Mouse (Mus musculus): Measurements from ENCODE around the gene Wbp4.
"Not testable (repeated sequence)": the region's sequence is repeated elsewhere in the genome, so short reads cannot be mapped to it uniquely, and the experiment has no call there.

Gene Wbp4

GRCm38 (mm10) chr14:79460988-79461387, 20.3 kb downstream of the Wbp4 start:
- in situ Hi-C loops (cut with MboI, MseI) = no loop called here

GRCm38 (mm10) chr14:79460401-79460800, 20.9 kb downstream of the Wbp4 start:
- in situ Hi-C loops (cut with MboI, MseI) = no loop called here

DNA sequence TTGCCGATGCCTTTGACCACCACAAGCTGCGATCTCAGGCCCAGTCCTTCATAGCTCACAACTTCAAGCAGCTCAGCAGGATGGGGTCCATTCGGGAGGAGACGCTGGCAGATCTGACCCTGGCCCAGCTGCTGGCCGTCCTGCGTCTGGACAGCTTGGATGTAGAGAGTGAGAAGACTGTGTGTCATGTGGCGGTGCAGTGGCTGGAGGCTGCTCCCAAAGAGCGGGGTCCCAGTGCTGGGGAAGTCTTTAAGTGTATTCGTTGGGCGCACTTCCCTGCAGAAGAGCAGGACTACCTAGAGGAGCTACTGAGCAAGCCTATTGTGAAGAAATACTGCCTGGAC, 28.8 kb downstream of the Wbp4 start:
- in situ Hi-C loops (cut with MboI, MseI) = not testable (repeated sequence)

DNA sequence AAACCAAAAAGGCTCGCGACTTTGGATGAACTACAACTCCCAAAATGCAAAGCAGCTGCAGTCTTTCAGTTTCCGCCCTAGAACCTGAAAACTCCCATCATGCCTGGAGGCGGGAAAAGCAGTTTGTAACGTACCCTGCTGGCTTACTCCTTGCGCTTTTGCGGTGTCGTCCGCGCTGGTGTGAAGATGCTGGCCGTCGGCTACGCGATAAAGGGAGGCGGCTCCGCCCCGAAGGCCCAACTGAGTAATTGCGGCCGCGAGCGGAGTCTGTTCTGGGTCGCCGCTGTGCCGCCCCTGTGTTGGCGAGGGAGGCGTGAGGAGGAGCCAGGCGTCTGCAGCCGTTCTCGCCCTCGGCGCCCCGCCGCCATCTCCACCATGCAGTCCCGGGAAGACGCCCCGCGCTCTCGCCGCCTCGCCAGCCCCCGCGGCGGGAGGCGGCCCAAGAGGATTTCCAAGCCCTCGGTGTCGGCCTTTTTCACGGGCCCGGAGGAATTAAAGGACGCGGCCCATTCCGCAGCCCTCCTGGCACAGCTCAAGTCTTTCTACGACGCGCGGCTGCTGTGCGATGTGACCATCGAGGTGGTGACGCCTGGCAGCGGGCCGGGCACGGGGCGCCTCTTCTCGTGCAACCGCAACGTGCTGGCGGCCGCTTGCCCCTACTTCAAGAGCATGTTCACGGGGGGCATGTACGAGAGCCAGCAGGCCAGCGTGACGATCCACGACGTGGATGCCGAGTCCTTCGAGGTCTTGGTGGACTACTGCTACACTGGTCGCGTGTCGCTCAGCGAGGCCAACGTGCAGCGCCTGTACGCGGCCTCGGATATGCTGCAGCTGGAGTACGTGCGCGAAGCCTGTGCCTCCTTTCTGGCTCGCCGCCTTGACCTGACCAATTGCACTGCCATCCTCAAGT, 29.4 kb downstream of the Wbp4 start, which contains the start of gene Kbtbd6:
Kbtbd6 (plus strand) TSS at position 155 of the 910 bp plus-strand sequence.
- in situ Hi-C loops (cut with MboI, MseI) = not testable (repeated sequence)

DNA sequence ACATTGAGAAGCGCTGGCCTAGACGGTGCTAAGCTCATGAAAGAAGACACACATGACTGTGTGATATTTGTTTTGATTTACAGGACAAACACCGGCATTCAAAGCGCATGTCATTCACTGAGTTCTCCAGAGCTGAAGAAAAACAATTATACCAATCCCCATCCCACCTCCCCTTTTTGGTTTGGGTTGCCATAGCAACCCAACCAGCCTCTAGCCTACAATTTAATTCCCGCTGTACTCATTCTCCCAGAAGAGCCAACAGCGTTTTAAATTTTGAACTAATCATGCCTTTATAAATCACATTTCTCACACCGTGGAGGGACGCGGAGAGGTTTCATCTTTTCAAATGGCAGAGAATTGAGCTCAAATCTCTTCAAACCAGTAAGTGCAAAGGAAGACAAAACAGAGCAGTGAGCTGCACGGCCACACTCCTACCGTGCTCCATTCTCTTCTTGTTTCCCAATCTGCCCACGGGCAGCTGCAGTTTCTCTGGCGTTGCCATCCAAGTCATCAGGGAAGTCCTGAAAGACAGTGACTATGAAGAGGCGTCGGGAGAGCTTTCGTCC, 36.2 kb downstream of the Wbp4 start:
- in situ Hi-C loops (cut with MboI, MseI) = no loop called here

DNA sequence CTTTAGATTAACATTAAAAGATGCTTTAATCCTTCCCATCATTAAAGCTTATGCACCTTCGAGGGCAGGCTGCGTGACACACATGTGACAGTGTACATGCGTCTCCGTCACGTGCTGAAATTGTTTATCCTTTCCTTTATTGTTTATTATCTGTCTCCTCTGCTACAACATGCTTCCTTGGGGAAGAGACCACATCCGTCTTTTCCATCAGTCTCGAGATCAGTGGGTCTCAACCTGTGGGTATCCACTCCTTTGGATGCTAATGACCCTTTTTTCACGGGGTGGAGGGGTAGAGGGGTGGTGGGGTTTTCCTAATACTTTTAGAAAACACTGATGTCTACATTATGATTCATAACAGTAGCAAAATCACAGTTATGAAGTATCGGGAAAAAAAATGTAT, 36.7 kb downstream of the Wbp4 start:
- in situ Hi-C loops (cut with MboI, MseI) = no loop called here

DNA sequence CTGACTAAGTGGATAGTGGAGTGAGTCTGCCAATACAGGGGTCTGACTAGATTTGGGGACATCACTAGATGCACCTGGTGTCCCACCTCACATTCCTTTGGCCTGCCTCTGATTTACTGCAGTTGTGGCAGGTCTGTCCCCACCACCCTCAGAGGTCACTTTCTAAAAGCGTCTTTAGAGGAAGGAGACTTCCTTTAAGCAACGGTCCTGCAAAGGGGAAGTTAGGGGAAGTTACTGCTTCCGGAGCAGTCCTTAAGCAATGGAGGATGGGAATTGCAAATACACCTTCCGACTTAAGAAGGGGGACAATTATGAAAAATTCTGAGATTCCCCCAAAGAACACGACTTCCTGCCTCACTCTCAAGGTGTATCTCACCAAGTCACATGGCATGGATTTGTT, 39.9 kb downstream of the Wbp4 start:
- in situ Hi-C loops (cut with MboI, MseI) = no loop called here

DNA sequence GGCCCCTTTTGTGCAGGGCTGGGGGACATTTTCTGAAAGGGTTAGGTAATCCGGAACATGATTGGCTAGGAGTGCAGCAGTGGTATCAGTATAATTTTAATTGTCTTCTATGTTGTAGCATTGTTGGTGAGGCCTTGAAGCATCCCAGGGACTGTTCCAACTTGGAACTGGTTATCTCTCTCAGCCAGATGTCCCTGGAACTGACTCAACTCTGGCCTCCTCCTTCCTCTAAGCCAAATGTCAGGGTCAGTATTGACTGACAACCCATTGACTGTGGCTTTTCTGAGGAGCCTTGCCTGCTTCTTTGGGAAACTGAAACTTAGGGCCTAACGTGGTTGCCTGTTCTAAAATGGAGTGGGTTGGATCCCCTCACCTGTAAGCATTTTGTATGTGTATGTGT, 40.7 kb downstream of the Wbp4 start:
- in situ Hi-C loops (cut with MboI, MseI) = no loop called here

GRCm38 (mm10) chr14:79434068-79434467, 47.3 kb downstream of the Wbp4 start:
- in situ Hi-C loops (cut with MboI, MseI) = no loop called here

- in situ Hi-C loops (cut with MboI, MseI) = not testable (repeated sequence)
Observed at GRCm38 (mm10) chr14:79426730-79427365, 54.5 kb downstream of the Wbp4 start.

DNA sequence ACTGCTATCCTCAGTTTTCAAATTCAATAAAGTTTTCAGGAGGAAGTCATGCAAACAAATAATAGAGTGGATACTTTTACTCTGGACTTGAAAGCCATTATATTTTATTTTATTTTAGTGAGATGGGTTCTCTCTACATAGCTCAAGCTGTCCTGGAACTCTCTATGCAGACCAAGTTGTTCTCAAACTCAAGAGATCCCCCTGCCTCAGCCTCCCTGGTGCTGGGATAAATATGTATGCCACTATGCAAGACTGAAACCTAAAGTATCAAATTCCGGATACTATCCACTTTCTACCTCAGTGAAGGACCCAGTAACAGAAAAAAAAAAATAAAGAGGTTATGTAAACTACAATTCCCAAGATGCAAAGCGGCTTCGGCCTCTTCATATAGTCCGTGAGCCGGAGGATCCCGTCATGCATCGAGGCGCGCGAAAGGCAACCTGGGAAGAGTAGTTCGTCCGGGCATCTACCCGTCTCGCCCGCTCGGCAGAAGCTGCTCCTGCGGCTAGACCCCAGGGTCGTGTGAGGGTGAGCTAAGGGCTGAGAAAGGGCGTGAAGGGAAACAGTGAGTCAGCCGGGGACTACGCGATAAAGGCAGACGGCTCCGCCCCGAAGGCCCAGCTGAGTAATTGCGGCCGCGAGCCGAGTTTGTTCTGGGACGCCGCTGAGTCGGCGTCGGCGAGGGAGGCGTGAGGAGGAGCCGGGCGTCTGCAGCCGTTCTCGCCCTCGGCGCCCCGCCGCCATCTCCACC, 55.2 kb downstream of the Wbp4 start, which contains the start of gene Kbtbd7:
Kbtbd7 (plus strand) TSS at position 533 of the 751 bp plus-strand sequence.
- in situ Hi-C loops (cut with MboI, MseI) = no loop called here

GRCm38 (mm10) chr14:79420083-79420685, 61.1 kb downstream of the Wbp4 start:
- in situ Hi-C loops (cut with MboI, MseI) = no loop called here

DNA sequence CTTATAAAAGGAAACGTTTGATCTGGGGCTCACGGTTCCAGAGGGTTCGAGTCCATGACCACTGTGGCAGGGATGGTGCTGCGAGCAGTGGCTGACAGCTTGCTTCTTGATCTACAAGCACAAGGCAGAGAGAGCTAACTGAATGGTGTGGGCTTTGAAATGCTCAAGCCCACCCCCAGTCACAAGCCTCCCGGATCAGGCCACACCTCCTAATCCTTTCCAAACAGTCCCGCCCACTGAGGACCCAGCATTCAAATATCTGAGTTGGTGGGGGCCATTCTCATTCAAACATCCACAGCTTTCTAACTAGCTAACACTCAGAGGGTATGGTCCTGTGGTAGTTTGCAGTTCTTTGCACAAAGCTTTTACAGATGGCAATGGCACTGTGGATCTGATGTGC, 68.2 kb downstream of the Wbp4 start:
- in situ Hi-C loops (cut with MboI, MseI) = no loop called here

GRCm38 (mm10) chr14:79410662-79411061, 70.7 kb downstream of the Wbp4 start:
- in situ Hi-C loops (cut with MboI, MseI) = no loop called here
